Mouse (Mus musculus) C2C12 (cell line): ENCODE data around the gene Igsf9b.

ENCODE experiments used
- CEBPB ChIP-seq: IDR thresholded peaks from one replicate; pipeline ENCODE4 v1.6.1; 2011; ENCODE audit warnings: low read depth, mild to moderate bottlenecking, control low read depth, moderate library complexity
- CTCF ChIP-seq: IDR thresholded peaks from one replicate; pipeline ENCODE4 v1.5.1; 2011; ENCODE audit not compliant: control insufficient read depth, insufficient read depth, insufficient read length
- MAX ChIP-seq: IDR thresholded peaks from one replicate; pipeline ENCODE4 v1.6.1; 2011; ENCODE audit warnings: mild to moderate bottlenecking, control low read depth
- USF1 ChIP-seq: IDR thresholded peaks from one replicate; pipeline ENCODE4 v1.6.1; 2011; ENCODE audit warnings: low read depth, mild to moderate bottlenecking, control low read depth, moderate library complexity

DNA sequence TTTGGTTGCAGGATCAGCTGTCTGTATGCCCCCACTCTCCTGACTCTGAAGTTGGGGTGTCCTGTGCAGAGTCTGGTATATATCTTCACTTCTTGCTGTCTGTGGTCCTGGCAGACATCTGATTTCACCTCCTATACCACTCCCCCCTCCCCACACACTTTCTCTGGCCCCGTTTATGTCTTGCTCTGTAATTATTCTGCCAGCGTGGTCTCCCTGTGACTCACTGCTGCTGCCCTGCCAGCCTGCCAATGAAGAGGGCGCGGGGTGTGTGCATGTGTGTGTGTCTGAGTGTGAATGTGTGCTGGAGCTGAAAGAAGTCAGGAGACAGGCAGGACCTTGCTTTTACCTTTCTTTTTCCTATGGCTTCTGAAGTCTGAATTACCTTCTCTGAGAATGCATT is 11.0 kb downstream of the Igsf9b start:
- TF ChIP-seq CTCF (no peak), USF1 (no peak), CEBPB (no peak), MAX (no peak)
